Comparison of ENCODE assay signal across 10 mouse cellular contexts in genomic region chr2:32555484-32555883, GRCm38 (mm10). TPM values are rescaled to one million over a fixed set of nuclear protein-coding genes. Genes with fewer than 3 reads are reported as not detected.
DNase-seq lines count a peak whose midpoint lies in the region; ATAC-seq lines count a peak whose summit lies in the region.
"Had no signal": no experiment of that assay in that cellular context is flagged by ENCODE, and none has a peak within 500 bp of the region (broad histone marks: within the 10 kb centered on the region; RNA-seq: fewer than 3 reads in every experiment).

No protein-coding gene starts in this region.

- H3K4me3 ChIP-seq in forebrain, embryonic 10.5 days: no peak overlapping the region
- H3K4me3 ChIP-seq in forebrain, embryonic 16.5 days (replicated peaks; ENCODE audit: low read length): no peak overlapping the region
- no peak overlapping the region for H3K4me3 ChIP-seq in neural tube, embryonic 12.5 days
- H3K4me3 ChIP-seq in limb, embryonic 13.5 days: no peak overlapping the region
- H3K4me3 ChIP-seq in stomach, embryonic 15.5 days (replicated peaks): no peak overlapping the region

- H3K4me1 ChIP-seq in forebrain, embryonic 10.5 days: peaks cover 44% of the 10 kb centered on the region
- peaks cover 11% of the 10 kb centered on the region for H3K4me1 ChIP-seq in forebrain, embryonic 16.5 days (replicated peaks; ENCODE audit: control insufficient read depth, insufficient read depth, low read length)
- H3K4me1 ChIP-seq in neural tube, embryonic 12.5 days: peaks cover 51% of the 10 kb centered on the region
- peaks cover 25% of the 10 kb centered on the region for H3K4me1 ChIP-seq in limb, embryonic 13.5 days
- peaks cover 10% of the 10 kb centered on the region for H3K4me1 ChIP-seq in stomach, embryonic 15.5 days

- H3K9ac ChIP-seq in forebrain, embryonic 16.5 days (replicated peaks; ENCODE audit: low read depth, low read length): no peak overlapping the region
- H3K9ac ChIP-seq in neural tube, embryonic 12.5 days: 0 out of 2 replicates have a peak overlapping the region, but pooled peaks have one; percentile 6
- peak overlapping the region; percentile 25; the same call in 1 of the 2 replicates for H3K9ac ChIP-seq in limb, embryonic 13.5 days
- H3K9ac ChIP-seq in stomach, embryonic 15.5 days: no peak overlapping the region

- DNase-seq in forebrain, embryonic 10.5 days (ENCODE audit: extremely low spot score, low spot score): no peak
- DNase-seq in neural tube, embryonic 10.5 days (ENCODE audit: extremely low spot score, low spot score): no peak
- DNase-seq in spleen, postnatal 10 days (ENCODE audit: low spot score in 2 of 2): no peak
- no peak for DNase-seq in adrenal gland, adult (ENCODE audit: inconsistent age in 2 of 2, low spot score in 1 of 2)
- DNase-seq: left cerebral cortex, postnatal 4 days had no signal

- peaks cover 13% of the 10 kb centered on the region for H3K36me3 ChIP-seq in forebrain, embryonic 10.5 days (replicated peaks)
- no peaks in the 10 kb centered on the region for H3K36me3 ChIP-seq in forebrain, embryonic 16.5 days (ENCODE audit: control insufficient read depth, insufficient read depth)
- no peaks in the 10 kb centered on the region for H3K36me3 ChIP-seq in neural tube, embryonic 12.5 days
- peaks cover 28% of the 10 kb centered on the region for H3K36me3 ChIP-seq in limb, embryonic 13.5 days
- peaks cover 16% of the 10 kb centered on the region; the same call in 1 of the 2 replicates for H3K36me3 ChIP-seq in stomach, embryonic 15.5 days

- H3K27ac ChIP-seq in forebrain, embryonic 10.5 days: peak overlapping the region; percentile 60
- no peak overlapping the region for H3K27ac ChIP-seq in forebrain, embryonic 16.5 days (ENCODE audit: low read length)
- H3K27ac ChIP-seq in neural tube, embryonic 12.5 days: 0 out of 2 replicates have a peak overlapping the region, but pooled peaks have one; percentile 7
- no peak overlapping the region; the same call in 1 of the 2 replicates for H3K27ac ChIP-seq in limb, embryonic 13.5 days
- H3K27ac ChIP-seq in stomach, embryonic 15.5 days: peak overlapping the region; percentile 51; the same call in 1 of the 2 replicates

- WGBS in forebrain, embryonic 10.5 days: 33% methylated on average over 4 of the region's 4 CpGs
- 41% methylated on average over 4 of the region's 4 CpGs for WGBS in forebrain, embryonic 16.5 days
- WGBS in neural tube, embryonic 12.5 days: 39% methylated on average over 4 of the region's 4 CpGs
- 57% methylated on average over 4 of the region's 4 CpGs for WGBS in limb, embryonic 13.5 days
- 41% methylated on average over 4 of the region's 4 CpGs for WGBS in stomach, embryonic 15.5 days

- H3K9me3 ChIP-seq in forebrain, embryonic 10.5 days: no peaks in the 10 kb centered on the region
- H3K9me3 ChIP-seq in forebrain, embryonic 16.5 days (ENCODE audit: control insufficient read depth, low read length): no peaks in the 10 kb centered on the region
- H3K9me3 ChIP-seq in neural tube, embryonic 12.5 days: no peaks in the 10 kb centered on the region
- no peaks in the 10 kb centered on the region for H3K9me3 ChIP-seq in limb, embryonic 13.5 days
- no peaks in the 10 kb centered on the region for H3K9me3 ChIP-seq in stomach, embryonic 15.5 days

- H3K27me3 ChIP-seq in forebrain, embryonic 10.5 days (ENCODE audit: poor library complexity, severe bottlenecking): no peaks in the 10 kb centered on the region
- H3K27me3 ChIP-seq in forebrain, embryonic 16.5 days (replicated peaks; ENCODE audit: control insufficient read depth, insufficient read depth, low read length): no peaks in the 10 kb centered on the region
- H3K27me3 ChIP-seq in neural tube, embryonic 12.5 days (replicated peaks): no peaks in the 10 kb centered on the region
- H3K27me3 ChIP-seq in limb, embryonic 13.5 days: no peaks in the 10 kb centered on the region
- no peaks in the 10 kb centered on the region for H3K27me3 ChIP-seq in stomach, embryonic 15.5 days (replicated peaks)

- no peak for ATAC-seq in forebrain, embryonic 16.5 days
- ATAC-seq in neural tube, embryonic 12.5 days (ENCODE audit: low FRiP score, low read depth): no peak
- ATAC-seq in limb, embryonic 13.5 days (ENCODE audit: low FRiP score, low read depth): no peak; the same call in 1 of the 2 replicates
- ATAC-seq in stomach, embryonic 15.5 days (ENCODE audit: insufficient read depth, low FRiP score, low read depth): no peak

- no peak overlapping the region for H3K4me2 ChIP-seq in forebrain, embryonic 16.5 days (ENCODE audit: low read length)
- no peak overlapping the region for H3K4me2 ChIP-seq in neural tube, embryonic 12.5 days (replicated peaks)
- no peak overlapping the region for H3K4me2 ChIP-seq in limb, embryonic 13.5 days (replicated peaks)
- no peak overlapping the region for H3K4me2 ChIP-seq in stomach, embryonic 15.5 days

RNA-seq across cellular contexts. Expression of gene Dpm2, which starts 15.2 kb away (rescaled TPM):
- polyA plus RNA-seq in forebrain, embryonic 10.5 days (2016; fragmentation: Nextera tagmentation; extraction: Ambion mirVana): 104 and 105 TPM in 2 replicates
- polyA plus RNA-seq in forebrain, embryonic 16.5 days (2015; fragmentation: Nextera tagmentation; extraction: Ambion mirVana): 136 and 141 TPM in 2 replicates
- 121 and 124 TPM in 2 replicates for polyA plus RNA-seq in neural tube, embryonic 12.5 days (2016; fragmentation: Nextera tagmentation; extraction: Ambion mirVana)
- polyA plus RNA-seq in limb, embryonic 13.5 days (2015; fragmentation: Nextera tagmentation; extraction: Ambion mirVana): 111 and 118 TPM in 2 replicates
- polyA plus RNA-seq in stomach, embryonic 15.5 days (2015; fragmentation: Nextera tagmentation; extraction: Ambion mirVana): 109 and 112 TPM in 2 replicates

RNA-seq across cellular contexts. Expression of gene Pip5kl1, which starts 19.1 kb away (rescaled TPM):
- polyA plus RNA-seq in forebrain, embryonic 10.5 days (2016; fragmentation: Nextera tagmentation; extraction: Ambion mirVana): 1.8 TPM in 2 replicates
- polyA plus RNA-seq in forebrain, embryonic 16.5 days (2015; fragmentation: Nextera tagmentation; extraction: Ambion mirVana): 3.9 and 6.8 TPM in 2 replicates
- 3.9 and 4.0 TPM in 2 replicates for polyA plus RNA-seq in neural tube, embryonic 12.5 days (2016; fragmentation: Nextera tagmentation; extraction: Ambion mirVana)
- polyA plus RNA-seq in limb, embryonic 13.5 days (2015; fragmentation: Nextera tagmentation; extraction: Ambion mirVana): 1.8 and 2.5 TPM in 2 replicates
- polyA plus RNA-seq in stomach, embryonic 15.5 days (2015; fragmentation: Nextera tagmentation; extraction: Ambion mirVana): 0.36 and 0.61 TPM in 2 replicates

RNA-seq across cellular contexts. Expression of gene 9430097D07Rik, which starts 20.0 kb away (rescaled TPM):
- polyA plus RNA-seq in forebrain, embryonic 10.5 days (2016; fragmentation: Nextera tagmentation; extraction: Ambion mirVana): 0.19 and 0.30 TPM in 2 replicates
- polyA plus RNA-seq in forebrain, embryonic 16.5 days (2015; fragmentation: Nextera tagmentation; extraction: Ambion mirVana): 0.42 and 0.60 TPM in 2 replicates
- 0.25 and 0.69 TPM in 2 replicates for polyA plus RNA-seq in neural tube, embryonic 12.5 days (2016; fragmentation: Nextera tagmentation; extraction: Ambion mirVana)
- polyA plus RNA-seq in limb, embryonic 13.5 days (2015; fragmentation: Nextera tagmentation; extraction: Ambion mirVana): 0.19 and 0.23 TPM in 2 replicates
- 0.09 and 0.12 TPM in 2 replicates for polyA plus RNA-seq in stomach, embryonic 15.5 days (2015; fragmentation: Nextera tagmentation; extraction: Ambion mirVana)
- polyA plus RNA-seq: gonadal fat pad, adult 2 months had no signal

RNA-seq across cellular contexts. Expression of gene Fam102a, which starts 20.4 kb away (rescaled TPM):
- polyA plus RNA-seq in forebrain, embryonic 10.5 days (2016; fragmentation: Nextera tagmentation; extraction: Ambion mirVana): 7.3 and 7.8 TPM in 2 replicates
- 4.7 and 5.6 TPM in 2 replicates for polyA plus RNA-seq in forebrain, embryonic 16.5 days (2015; fragmentation: Nextera tagmentation; extraction: Ambion mirVana)
- polyA plus RNA-seq in neural tube, embryonic 12.5 days (2016; fragmentation: Nextera tagmentation; extraction: Ambion mirVana): 11.5 and 14.4 TPM in 2 replicates
- 10.4 and 10.9 TPM in 2 replicates for polyA plus RNA-seq in limb, embryonic 13.5 days (2015; fragmentation: Nextera tagmentation; extraction: Ambion mirVana)
- polyA plus RNA-seq in stomach, embryonic 15.5 days (2015; fragmentation: Nextera tagmentation; extraction: Ambion mirVana): 11.2 and 13.0 TPM in 2 replicates

RNA-seq across cellular contexts. Expression of gene St6galnac4, which starts 31.4 kb away (rescaled TPM):
- polyA plus RNA-seq in forebrain, embryonic 10.5 days (2016; fragmentation: Nextera tagmentation; extraction: Ambion mirVana): 15.7 and 17.6 TPM in 2 replicates
- polyA plus RNA-seq in forebrain, embryonic 16.5 days (2015; fragmentation: Nextera tagmentation; extraction: Ambion mirVana): 27.4 and 29.6 TPM in 2 replicates
- 20.4 and 21.4 TPM in 2 replicates for polyA plus RNA-seq in neural tube, embryonic 12.5 days (2016; fragmentation: Nextera tagmentation; extraction: Ambion mirVana)
- 37.2 and 39.5 TPM in 2 replicates for polyA plus RNA-seq in limb, embryonic 13.5 days (2015; fragmentation: Nextera tagmentation; extraction: Ambion mirVana)
- polyA plus RNA-seq in stomach, embryonic 15.5 days (2015; fragmentation: Nextera tagmentation; extraction: Ambion mirVana): 18.3 and 20.3 TPM in 2 replicates

Comparison
In these comparisons a context has a peak if more than half of its experiments do, and no peak if none do; other contexts are left out.
1. H3K27ac ChIP-seq: peak in forebrain, embryonic 10.5 days (single experiment), neural tube, embryonic 12.5 days (single experiment) and stomach, embryonic 15.5 days (single experiment); none in forebrain, embryonic 16.5 days (single experiment) and limb, embryonic 13.5 days (single experiment).
2. H3K9ac ChIP-seq: peak in neural tube, embryonic 12.5 days (single experiment) and limb, embryonic 13.5 days (single experiment); none in forebrain, embryonic 16.5 days (single experiment) and stomach, embryonic 15.5 days (single experiment).